Mouse (Mus musculus) ovary, adult 2 months (tissue): Measurements from ENCODE around the gene Hnrnpul2. TPM values are rescaled to one million over a fixed set of nuclear protein-coding genes. Genes with fewer than 3 reads are reported as not detected.

ENCODE experiments used
- polyA plus RNA-seq: library from polyadenylated mRNA; depleted of rRNA; stranded (reverse); fragments of >200 nt; gene quantifications from 2 replicates; pipeline ENCODE4 v1.2.3, GENCODE M21; 2012; rRNA removed

The Hnrnpul2 gene
- 16.0 and 24.5 TPM in 2 replicates for polyA plus RNA-seq

GRCm38 (mm10) chr19:8819596-8820423 lies at the start of gene Hnrnpul2:
Hnrnpul2 (plus strand) TSS chr19:8820010.

GRCm38 (mm10) chr19:8770567-8771270 lies 49.1 kb upstream of the Hnrnpul2 start, which contains the start of gene Tmem223:
Tmem223 (plus strand) TSS chr19:8770996.

GRCm38 (mm10) chr19:8774086-8774835 lies 45.5 kb upstream of the Hnrnpul2 start, which contains the start of gene Tmem179b:
Tmem179b (minus strand) TSS chr19:8774467.

GRCm38 (mm10) chr19:8786008-8786781 lies 33.6 kb upstream of the Hnrnpul2 start, which contains the start of gene Taf6l:
Taf6l (minus strand) TSS chr19:8786417.

GRCm38 (mm10) chr19:8798264-8798946 lies 21.4 kb upstream of the Hnrnpul2 start, which contains the start of gene Polr2g:
Polr2g (minus strand) TSS chr19:8798577.

GRCm38 (mm10) chr19:8802130-8802821 lies 17.5 kb upstream of the Hnrnpul2 start, which contains the start of gene Zbtb3:
Zbtb3 (plus strand) TSS chr19:8802555.

GRCm38 (mm10) chr19:8818801-8819595 lies 812 bp upstream of the Hnrnpul2 start, which contains the start of gene Ttc9c:
Ttc9c (minus strand) TSS chr19:8819333.

GRCm38 (mm10) chr19:8829660-8830059 lies 9.8 kb downstream of the Hnrnpul2 start, which contains the start of gene AC129217.1:
AC129217.1 (plus strand) TSS chr19:8829773.

GRCm38 (mm10) chr19:8837251-8837791 lies 17.5 kb downstream of the Hnrnpul2 start, which contains the start of gene Bscl2:
Bscl2 (plus strand) TSS chr19:8837467.

GRCm38 (mm10) chr19:8839103-8839907 lies 19.5 kb downstream of the Hnrnpul2 start, which contains the start of gene Gng3:
Gng3 (minus strand) TSS chr19:8839194.

GRCm38 (mm10) chr19:8850402-8850901 lies 30.6 kb downstream of the Hnrnpul2 start, which contains the start of gene Lrrn4cl:
Lrrn4cl (plus strand) TSS chr19:8850768.

GRCm38 (mm10) chr19:8871267-8872186 lies 51.7 kb downstream of the Hnrnpul2 start, which contains the start of gene Ubxn1:
Ubxn1 (plus strand) TSS chr19:8871496.

GRCm38 (mm10) chr19:8880311-8881033 lies 60.7 kb downstream of the Hnrnpul2 start, which contains the start of gene Uqcc3:
Uqcc3 (minus strand) TSS chr19:8880923.

GRCm38 (mm10) chr19:8883616-8884015 lies 63.8 kb downstream of the Hnrnpul2 start, which contains the start of the genes Lbhd1 and Gm49403:
Lbhd1 (plus strand) TSS chr19:8883732.
Gm49403 (plus strand) TSS chr19:8883930.

